Mouse (Mus musculus): ENCODE results near the gene Adra2b.

DNA sequence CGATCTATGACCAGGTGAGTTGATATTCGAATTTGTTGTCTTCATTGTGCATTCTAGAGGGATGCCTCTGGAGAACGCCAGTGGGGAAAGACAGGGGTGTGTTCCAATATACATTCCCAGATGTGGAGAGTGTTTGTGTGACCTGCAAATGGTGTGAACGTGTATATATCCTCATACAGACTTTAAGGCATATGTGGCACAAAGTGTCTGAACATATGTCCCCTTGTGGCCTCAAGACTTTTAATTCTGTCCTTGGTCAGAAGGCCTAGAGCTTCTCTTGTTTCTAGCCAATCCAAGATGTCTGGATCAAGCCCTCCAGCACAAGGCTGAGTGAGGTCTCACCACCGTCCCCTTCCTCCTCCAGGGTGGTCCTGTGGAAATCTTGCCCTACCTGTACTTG, 26.1 kb upstream of the Adra2b start:
- no peak for TF ChIP-seq CTCF (IDR thresholded peaks at IDR 0.05; ENCODE audit: extremely low read depth, insufficient read depth, low read length)
- TF ChIP-seq POLR2A (IDR thresholded peaks at IDR 0.05; ENCODE audit: extremely low read depth, insufficient read depth, low read length): no peak

Data from cortical plate, adult 2 months (tissue).